Mouse (Mus musculus) forebrain, postnatal 0 days (tissue): ENCODE results near the gene Zfp653. TPM values are rescaled to one million over a fixed set of nuclear protein-coding genes. Genes with fewer than 3 reads are reported as not detected.
A peak's percentile ranks its signal among the peaks of the same experiment; 100 is the strongest.

Experiments
- ATAC-seq: fragments of 200-750 bp; cut with Nextera tagmentation; 2 replicates; pipeline ENCODE4 v1.8.0; 2017; ENCODE audit warnings: mild to moderate bottlenecking, moderate library complexity
- DNase-seq: peaks from one replicate; pipeline ENCODE4 v3.0.0-alpha.2; 2015
- H3K27ac ChIP-seq: fragments of 300-500 bp; sonication (generic); 2 replicates; pipeline ENCODE4 v1.5.1; 2014; ENCODE audit warnings: low read depth, mild to moderate bottlenecking, antibody characterized with exemption, low read length, moderate library complexity, mixed read lengths
- H3K27me3 ChIP-seq: fragments of 300-500 bp; sonication (generic); 2 replicates; pipeline ENCODE4 v1.6.1; 2014; ENCODE audit warnings: mild to moderate bottlenecking, low read length, mixed read lengths; ENCODE audit not compliant: insufficient read depth
- H3K36me3 ChIP-seq: fragments of 300-500 bp; sonication (generic); 2 replicates; pipeline ENCODE4 v1.6.1; 2014; ENCODE audit warnings: mild to moderate bottlenecking, moderate library complexity; ENCODE audit not compliant: insufficient read depth
- H3K4me1 ChIP-seq: fragments of 300-500 bp; sonication (generic); 2 replicates; pipeline ENCODE4 v1.6.1; 2014; ENCODE audit warnings: antibody characterized with exemption; ENCODE audit not compliant: insufficient read depth
- H3K4me2 ChIP-seq: fragments of 300-500 bp; sonication (generic); 2 replicates; pipeline ENCODE4 v1.6.1; 2014; ENCODE audit warnings: low read depth, mild to moderate bottlenecking, moderate library complexity
- H3K4me3 ChIP-seq: fragments of 300-500 bp; sonication (generic); 2 replicates; pipeline ENCODE4 v1.5.1; 2014; ENCODE audit warnings: low read depth, low read length, mixed read lengths
- H3K9ac ChIP-seq: fragments of 300-500 bp; sonication (generic); 2 replicates; pipeline ENCODE4 v1.6.1; 2014; ENCODE audit warnings: mild to moderate bottlenecking
- H3K9me3 ChIP-seq: fragments of 300-500 bp; sonication (generic); 2 replicates; pipeline ENCODE4 v1.6.1; 2016; ENCODE audit warnings: low read length
- CTCF ChIP-seq: sonication (generic); IDR thresholded peaks from 2 replicates; pipeline ENCODE4 v1.5.1; 2016; ENCODE audit warnings: antibody characterized with exemption, control low read depth, low read depth
- WGBS: fragments of 180-500 bp; shearing (Covaris S2); extraction: QIAGEN DNeasy Blood & Tissue Kit; methylation state at CpG from one replicate; pipeline ENCODE4 v1.1.7; 2014; 5-methylcytosine and 5-hydroxymethylcytosine counted together
- polyA plus RNA-seq: library from polyadenylated mRNA; unstranded; fragments of >200 nt; fragmentation: Nextera tagmentation; extraction: Ambion mirVana; gene quantifications from 2 replicates; pipeline ENCODE4 v1.2.1, GENCODE M21; 2015
- total RNA-seq: library from RNA; depleted of rRNA; stranded (reverse); fragments of >200 nt; gene quantifications from 2 replicates; pipeline ENCODE4 v1.2.3, GENCODE M21; 2014

Zfp653 gene
- total and polyA plus RNA-seq, 2 experiments from 2014 or later: 16.3 to 32.3 TPM

GRCm38 (mm10) chr9:22051161-22051957, 19.8 kb downstream of the Zfp653 start:
- H3K4me2 ChIP-seq: peak overlapping the region; percentile 79
- peaks cover 19% of the 10 kb centered on the region for H3K4me1 ChIP-seq
- peak overlapping the region; percentile 95 for H3K27ac ChIP-seq
- H3K9ac ChIP-seq: peak overlapping the region; percentile 95
- DNase-seq (peak; percentile 66), ATAC-seq (peak; percentile 45)
- H3K4me3 ChIP-seq: peak overlapping the region; percentile 92
- WGBS: under 1% methylated on average over 66 of the region's 67 CpGs
- H3K36me3 ChIP-seq: 0 out of 2 replicates have a peak, but pooled peaks cover 4% of the 10 kb centered on the region
- H3K27me3 ChIP-seq: no peaks in the 10 kb centered on the region
- TF ChIP-seq CTCF: no peak
- no peaks in the 10 kb centered on the region for H3K9me3 ChIP-seq

- H3K9ac ChIP-seq: peak overlapping the region; percentile 95
- WGBS: under 1% methylated on average over 28 of the region's 43 CpGs
- peaks cover 19% of the 10 kb centered on the region for H3K4me1 ChIP-seq
- no peaks in the 10 kb centered on the region for H3K27me3 ChIP-seq
- H3K27ac ChIP-seq: peak overlapping the region; percentile 95
- H3K4me3 ChIP-seq: peak overlapping the region; percentile 92
- no peaks in the 10 kb centered on the region for H3K9me3 ChIP-seq
- ATAC-seq: peak; percentile 0; the same call in 1 of the 2 replicates
- TF ChIP-seq CTCF: no peak
- peak; percentile 77 for DNase-seq
- peak overlapping the region; percentile 79 for H3K4me2 ChIP-seq
- 0 out of 2 replicates have a peak, but pooled peaks cover 6% of the 10 kb centered on the region for H3K36me3 ChIP-seq
These were observed 20.8 kb downstream of the Zfp653 start for GRCm38 (mm10) chr9:22050351-22050889.

- peak overlapping the region; percentile 92 for H3K4me3 ChIP-seq
- no peak for TF ChIP-seq CTCF
- ATAC-seq: no peak
- 14% methylated on average over 4 of the region's 4 CpGs for WGBS
- H3K4me2 ChIP-seq: peak overlapping the region; percentile 79
- DNase-seq: peak; percentile 47
- H3K36me3 ChIP-seq: 0 out of 2 replicates have a peak, but pooled peaks cover 6% of the 10 kb centered on the region
- no peaks in the 10 kb centered on the region for H3K9me3 ChIP-seq
- no peaks in the 10 kb centered on the region for H3K27me3 ChIP-seq
- peak overlapping the region; percentile 95 for H3K27ac ChIP-seq
- peak overlapping the region; percentile 95 for H3K9ac ChIP-seq
- peaks cover 19% of the 10 kb centered on the region for H3K4me1 ChIP-seq
These were observed 21.4 kb downstream of the Zfp653 start for GRCm38 (mm10) chr9:22049721-22050270.

GRCm38 (mm10) chr9:22049315-22049714, 21.9 kb downstream of the Zfp653 start:
- WGBS: 37% methylated on average over 11 of the region's 11 CpGs
- no peak for ATAC-seq
- DNase-seq: no peak
- peak overlapping the region; percentile 95 for H3K9ac ChIP-seq
- TF ChIP-seq CTCF: no peak
- peak overlapping the region; percentile 92 for H3K4me3 ChIP-seq
- 0 out of 2 replicates have a peak, but pooled peaks cover 6% of the 10 kb centered on the region for H3K36me3 ChIP-seq
- H3K4me2 ChIP-seq: peak overlapping the region; percentile 79
- peak overlapping the region; percentile 95 for H3K27ac ChIP-seq
- no peaks in the 10 kb centered on the region for H3K9me3 ChIP-seq
- H3K27me3 ChIP-seq: no peaks in the 10 kb centered on the region
- peaks cover 15% of the 10 kb centered on the region for H3K4me1 ChIP-seq

GRCm38 (mm10) chr9:22047329-22047728, 23.8 kb downstream of the Zfp653 start:
- no peak for TF ChIP-seq CTCF
- Histone ChIP-seq H3K4me1 (peaks cover 13% of the 10 kb centered on the region), H3K9ac (no peak overlapping the region), H3K4me2 (peak overlapping the region; percentile 79), H3K27me3 (no peaks in the 10 kb centered on the region), H3K27ac (no peak overlapping the region), H3K36me3 (0 out of 2 replicates have a peak, but pooled peaks cover 6% of the 10 kb centered on the region), H3K9me3 (no peaks in the 10 kb centered on the region), H3K4me3 (0 out of 2 replicates have a peak overlapping the region, but pooled peaks have one; percentile 5)
- WGBS: 60% methylated on average over 9 of the region's 9 CpGs
- DNase-seq (no peak), ATAC-seq (no peak)

GRCm38 (mm10) chr9:22041832-22042231, 29.3 kb downstream of the Zfp653 start:
- Histone ChIP-seq H3K4me3 (no peak overlapping the region), H3K4me1 (no peaks in the 10 kb centered on the region), H3K36me3 (peaks cover 5% of the 10 kb centered on the region; the same call in 1 of the 2 replicates), H3K9me3 (no peaks in the 10 kb centered on the region), H3K4me2 (no peak overlapping the region), H3K27me3 (no peaks in the 10 kb centered on the region), H3K27ac (no peak overlapping the region), H3K9ac (no peak overlapping the region)
- TF ChIP-seq CTCF: no peak
- ATAC-seq: no peak
- 79% methylated on average over 2 of the region's 2 CpGs for WGBS
- no peak for DNase-seq
